8 mouse cellular contexts compared by ENCODE assay signal in the genomic region with DNA sequence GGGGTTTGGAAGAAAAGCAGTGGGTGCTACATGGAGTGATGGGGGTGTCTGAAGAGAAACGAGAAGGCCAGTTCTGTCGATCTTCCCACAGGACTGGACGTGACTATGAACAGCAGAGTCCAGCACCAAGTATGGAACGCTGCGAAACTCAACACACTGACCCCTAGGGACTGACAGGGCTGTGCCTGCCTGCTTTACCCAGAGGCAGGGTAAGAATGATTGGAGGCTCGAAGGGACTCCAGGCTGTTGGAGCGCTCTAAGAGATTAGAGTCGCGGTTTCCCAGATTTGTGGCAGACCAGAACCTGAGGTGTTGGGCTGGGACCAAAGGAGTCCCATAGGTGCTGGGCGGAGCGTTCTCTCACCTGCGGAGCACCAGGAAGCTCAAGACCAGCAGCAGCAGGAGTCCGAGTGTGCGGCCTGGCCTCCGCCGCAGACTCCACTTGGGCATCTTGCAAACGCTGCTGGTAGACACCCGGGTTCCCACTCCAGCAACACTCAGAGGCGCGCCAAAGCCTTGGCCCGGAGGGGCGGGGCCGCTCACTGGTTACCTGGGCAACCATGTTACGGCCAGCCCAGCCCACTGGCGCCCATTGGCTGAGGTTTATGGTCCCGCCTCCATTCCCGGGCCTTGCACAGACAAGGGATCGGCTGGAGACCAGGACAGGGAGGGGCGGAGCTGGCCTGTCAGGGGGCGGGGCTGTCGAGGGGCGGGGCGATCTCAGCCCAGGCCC. TPM values are rescaled to one million over a fixed set of nuclear protein-coding genes. Genes with fewer than 3 reads are reported as not detected.
DNase-seq lines count a peak whose midpoint lies in the region; ATAC-seq and TF ChIP-seq lines count a peak whose summit lies in the region.

Glb1l2 (minus strand) TSS at position 534 of the 732 bp plus-strand sequence.

- H3K27ac ChIP-seq in embryonic fibroblast, embryonic 13.5 days (ENCODE audit: insufficient read depth, low read length), result no peak within 1 kb of the TSS
- no peak within 1 kb of the TSS for H3K27ac ChIP-seq in heart, adult 2 months
- H3K27ac ChIP-seq in midbrain, embryonic 10.5 days (replicated peaks), result peak within 1 kb of the TSS; percentile 86

- H3K9ac ChIP-seq in heart, adult 2 months (ENCODE audit: low read depth, low read length), result no peak within 1 kb of the TSS

- intact Hi-C loops in heart, adult 2 months (cut with DNase I), result no loop called here
- intact Hi-C loops in left cerebral cortex, postnatal 4 days (cut with DNase I), result no loop called here

- no peak for ATAC-seq in activated CD4-positive, CD25-positive, alpha-beta regulatory T cell, adult 4 months

- no peaks in the 10 kb centered on the region for H3K27me3 ChIP-seq in heart, adult 2 months (ENCODE audit: control insufficient read depth, insufficient read depth, low read length)
- H3K27me3 ChIP-seq in midbrain, embryonic 10.5 days (ENCODE audit: low read depth, poor library complexity, severe bottlenecking), result no peaks in the 10 kb centered on the region

- no peaks in the 10 kb centered on the region for H3K36me3 ChIP-seq in heart, adult 2 months (ENCODE audit: control insufficient read depth, insufficient read depth, low read length)
- H3K36me3 ChIP-seq in midbrain, embryonic 10.5 days, result no peaks in the 10 kb centered on the region

- TF ChIP-seq CTCF in embryonic fibroblast, embryonic 13.5 days (IDR thresholded peaks at IDR 0.05; ENCODE audit: borderline replicate concordance, insufficient read depth, low read length), result no peak
- TF ChIP-seq CTCF in heart, adult 2 months (IDR thresholded peaks at IDR 0.05), result 0 out of 2 replicates have a peak, but pooled peaks have one; percentile 12

- no peak for TF ChIP-seq EP300 in heart, adult 2 months (IDR thresholded peaks at IDR 0.05; ENCODE audit: insufficient read depth, low read depth, low read length)

- peak within 1 kb of the TSS; percentile 45 for H3K4me3 ChIP-seq in embryonic fibroblast, embryonic 13.5 days (ENCODE audit: insufficient read depth, low read length)
- peak within 1 kb of the TSS; percentile 48 for H3K4me3 ChIP-seq in heart, adult 2 months
- peak within 1 kb of the TSS; percentile 65 for H3K4me3 ChIP-seq in midbrain, embryonic 10.5 days

- DNase-seq in c-Kit-negative CD71-positive TER-119-positive erythroid progenitor cells, embryonic 14.5 days (ENCODE audit: low read depth, low spot score), result peak; percentile 9
- peak; percentile 83 to 88 for DNase-seq in heart, adult 2 months
- DNase-seq in kidney, adult 18-20 months, result peak; percentile 97
- DNase-seq in left cerebral cortex, postnatal 4 days, result peak; percentile 95
- peak; percentile 98 for DNase-seq in midbrain, embryonic 10.5 days (ENCODE audit: low spot score)
- DNase-seq in skeletal muscle tissue, adult 2 months (ENCODE audit: low read depth, low spot score), result peak; percentile 87

- TF ChIP-seq POLR2A in embryonic fibroblast, embryonic 13.5 days (IDR thresholded peaks at IDR 0.05; ENCODE audit: low read depth, low read length), result no peak
- no peak for TF ChIP-seq POLR2A in heart, adult 2 months (IDR thresholded peaks at IDR 0.05; ENCODE audit: insufficient read depth, low read depth, low read length)

- no peaks in the 10 kb centered on the region for H3K9me3 ChIP-seq in midbrain, embryonic 10.5 days (replicated peaks)

- 3% methylated on average over 33 of the region's 33 CpGs for WGBS in heart, adult 2 months
- 2% methylated on average over 33 of the region's 33 CpGs for WGBS in midbrain, embryonic 10.5 days

- H3K4me1 ChIP-seq in embryonic fibroblast, embryonic 13.5 days (ENCODE audit: control insufficient read depth, insufficient read depth, low read length), result no peaks in the 10 kb centered on the region
- no peaks in the 10 kb centered on the region for H3K4me1 ChIP-seq in heart, adult 2 months (ENCODE audit: control insufficient read depth, insufficient read depth, low read length)
- H3K4me1 ChIP-seq in midbrain, embryonic 10.5 days, result peaks cover 22% of the 10 kb centered on the region

- no peaks in the 10 kb centered on the region for H3K79me2 ChIP-seq in heart, adult 2 months (replicated peaks; ENCODE audit: control insufficient read depth, insufficient read depth, low read length)

RNA-seq across cellular contexts. Expression of gene Glb1l2, which starts in this region (rescaled TPM):
- polyA plus RNA-seq in embryonic fibroblast, embryonic 13.5 days (2011; ENCODE audit: insufficient read length, low read depth, missing spikeins), result 0.35 TPM in 1 of 2 replicates, not detected in the other
- total RNA-seq in heart, adult 2 months (2021), result under 1 TPM; 0.39 to 0.86 TPM
- 2.2 and 2.6 TPM in 2 replicates for polyA plus RNA-seq in heart, adult 2 months (2012; rRNA removed)
- total RNA-seq in left cerebral cortex, postnatal 4 days (2021), result 1 to 10 TPM; 1.2 to 1.9 TPM
- 5.8 and 6.0 TPM in 2 replicates for polyA plus RNA-seq in midbrain, embryonic 10.5 days (2016; fragmentation: Nextera tagmentation; extraction: Ambion mirVana)
- not detected for polyA plus RNA-seq in activated CD4-positive, CD25-positive, alpha-beta regulatory T cell, adult 4 months (2017; shearing (Covaris generic))

Comparison
In these comparisons a context has a peak if more than half of its experiments do, and no peak if none do; other contexts are left out.
1. DNase-seq: peak in every context shown above with its lines; median percentile 98 in midbrain, embryonic 10.5 days; 97 in kidney, adult 18-20 months; 95 in left cerebral cortex, postnatal 4 days; 87 in skeletal muscle tissue, adult 2 months; 86 in heart, adult 2 months; 9 in c-Kit-negative CD71-positive TER-119-positive erythroid progenitor cells, embryonic 14.5 days.